Mouse (Mus musculus): ENCODE data around the gene Xpr1.
A peak's percentile ranks its signal among the peaks of the same experiment; 100 is the strongest.

Gene Xpr1

DNA sequence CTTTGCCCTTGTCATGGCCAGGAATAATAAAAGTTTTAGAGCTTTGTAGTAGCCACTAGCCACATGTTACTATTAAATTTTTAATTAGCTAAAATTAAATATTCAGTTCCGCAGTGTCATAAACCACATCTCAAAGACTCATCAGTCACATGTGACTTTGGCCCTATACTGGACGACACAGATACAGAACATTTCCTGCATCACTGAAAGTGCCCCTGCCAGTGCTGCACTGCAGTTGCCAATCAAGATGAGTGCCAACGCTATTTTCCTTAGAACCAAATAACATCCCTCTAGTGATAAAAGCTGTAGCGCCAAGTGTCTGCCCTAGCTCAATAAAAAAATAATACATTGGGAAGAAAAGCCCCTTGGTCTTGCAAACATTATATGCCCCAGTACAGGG lies 17.2 kb downstream of the Xpr1 start:
- no peak for DNase-seq

DNA sequence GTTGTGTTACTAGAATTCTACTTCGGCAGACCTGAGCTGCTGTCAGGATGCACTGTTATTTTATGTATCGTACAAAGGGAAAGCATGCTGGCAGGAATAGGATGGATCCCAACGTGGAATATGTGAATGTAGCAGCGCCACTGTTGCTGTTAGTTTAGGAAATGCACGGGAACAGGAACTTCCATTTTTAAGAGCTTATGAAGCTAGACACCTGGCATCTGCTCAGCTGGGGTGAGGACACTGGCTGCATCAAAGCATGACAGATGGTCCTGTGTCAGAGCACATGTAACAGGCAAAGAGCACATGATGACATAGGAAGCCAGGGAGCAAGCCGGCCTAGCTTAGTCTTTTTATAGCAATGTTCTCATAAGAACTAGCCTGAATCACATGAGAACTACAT lies 22.4 kb downstream of the Xpr1 start:
- peak; percentile 42 to 48 for DNase-seq

DNA sequence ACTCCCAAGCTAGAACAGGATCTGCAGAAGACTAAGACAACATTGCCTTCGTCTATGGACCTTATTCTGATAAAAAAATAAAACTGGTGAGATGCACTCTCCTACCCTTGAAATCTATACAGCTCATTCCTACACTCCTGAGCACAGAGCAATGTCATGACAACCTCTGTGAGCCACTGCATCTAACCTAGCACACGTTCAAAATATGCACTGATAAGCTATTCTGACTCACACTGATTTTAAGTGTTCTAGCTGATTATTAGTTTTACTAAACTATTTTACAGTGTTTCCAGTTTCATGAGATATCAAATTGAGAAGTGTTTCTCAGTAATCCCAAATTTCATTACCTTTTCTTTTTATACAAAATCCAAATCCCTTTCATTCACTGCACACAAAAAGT lies 23.2 kb downstream of the Xpr1 start:
- DNase-seq, result no peak

DNA sequence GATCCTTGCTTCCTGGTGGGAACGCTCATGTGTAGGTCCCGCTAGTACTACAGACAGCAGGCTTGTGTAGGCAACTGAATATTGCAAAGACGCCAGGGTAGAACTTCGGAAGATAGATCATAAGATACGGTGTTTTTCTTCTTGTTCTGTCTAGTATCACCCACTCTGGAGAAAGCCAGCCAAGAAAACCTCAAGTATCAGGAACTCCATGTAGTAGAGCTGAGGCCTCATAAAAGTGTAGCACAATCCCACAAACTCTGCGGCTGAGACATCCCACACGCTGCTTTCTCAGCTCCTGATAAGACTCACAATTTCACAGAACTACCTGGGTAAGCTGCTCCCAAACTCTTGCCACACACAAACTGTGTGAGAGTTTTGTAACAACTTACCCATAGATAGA lies 24.4 kb downstream of the Xpr1 start:
- DNase-seq, result no peak

DNA sequence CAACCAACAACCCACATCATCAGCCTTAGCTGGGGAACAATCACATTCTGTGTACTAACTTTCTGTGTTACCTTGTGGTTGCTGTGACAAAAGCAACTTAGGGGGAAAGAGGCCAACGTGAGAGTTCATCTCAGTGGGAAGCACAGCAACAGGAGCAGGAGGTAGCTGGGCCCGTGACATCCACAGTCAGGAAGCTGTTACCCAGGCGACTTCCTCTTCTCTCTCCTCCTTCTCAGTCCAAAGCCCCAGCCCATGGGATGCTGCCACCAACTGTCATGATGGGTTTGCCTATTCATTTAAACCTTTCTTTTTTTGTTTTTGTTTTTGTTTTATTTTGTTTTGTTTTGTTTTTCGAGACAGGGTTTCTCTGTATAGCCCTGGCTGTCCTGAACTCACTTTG lies 25.7 kb downstream of the Xpr1 start:
- DNase-seq, result no peak

DNA sequence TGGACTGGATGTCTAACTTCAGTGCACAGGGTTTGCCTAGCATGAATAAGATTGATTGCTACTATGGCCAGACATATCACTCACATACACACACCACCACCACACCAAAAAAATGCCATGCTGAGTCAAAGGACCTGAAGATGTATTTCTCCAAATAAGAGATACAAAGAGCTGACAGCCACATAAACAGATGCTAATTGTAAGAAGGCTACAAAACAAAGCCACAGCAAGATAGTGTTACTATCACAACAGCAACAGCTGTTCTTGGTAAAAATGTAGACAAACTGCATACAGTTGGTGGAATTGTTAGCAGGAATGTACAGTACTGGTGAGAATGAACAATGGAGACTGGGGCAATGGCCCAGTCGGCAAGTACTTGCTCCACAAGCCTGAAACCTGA lies 28.8 kb downstream of the Xpr1 start:
- DNase-seq, result no peak

DNA sequence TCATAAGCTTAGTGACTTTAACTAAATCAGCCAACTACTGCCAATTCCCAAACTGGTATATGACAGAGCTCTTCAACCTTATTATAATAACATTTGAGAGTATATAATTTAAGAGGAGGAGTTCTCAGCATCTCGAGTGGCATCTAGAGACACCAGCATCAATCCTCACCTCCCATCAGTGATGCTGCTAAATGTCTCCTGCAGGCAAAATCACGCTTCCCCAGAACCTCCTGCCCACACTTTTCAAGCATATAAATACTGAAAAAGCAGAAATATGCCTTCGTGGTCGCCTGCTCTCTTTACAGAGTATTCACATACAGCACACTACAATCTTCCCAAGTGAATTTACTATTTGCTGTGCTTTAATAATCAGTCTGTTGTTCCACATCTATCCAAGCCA lies 30.7 kb downstream of the Xpr1 start:
- DNase-seq, result no peak

DNA sequence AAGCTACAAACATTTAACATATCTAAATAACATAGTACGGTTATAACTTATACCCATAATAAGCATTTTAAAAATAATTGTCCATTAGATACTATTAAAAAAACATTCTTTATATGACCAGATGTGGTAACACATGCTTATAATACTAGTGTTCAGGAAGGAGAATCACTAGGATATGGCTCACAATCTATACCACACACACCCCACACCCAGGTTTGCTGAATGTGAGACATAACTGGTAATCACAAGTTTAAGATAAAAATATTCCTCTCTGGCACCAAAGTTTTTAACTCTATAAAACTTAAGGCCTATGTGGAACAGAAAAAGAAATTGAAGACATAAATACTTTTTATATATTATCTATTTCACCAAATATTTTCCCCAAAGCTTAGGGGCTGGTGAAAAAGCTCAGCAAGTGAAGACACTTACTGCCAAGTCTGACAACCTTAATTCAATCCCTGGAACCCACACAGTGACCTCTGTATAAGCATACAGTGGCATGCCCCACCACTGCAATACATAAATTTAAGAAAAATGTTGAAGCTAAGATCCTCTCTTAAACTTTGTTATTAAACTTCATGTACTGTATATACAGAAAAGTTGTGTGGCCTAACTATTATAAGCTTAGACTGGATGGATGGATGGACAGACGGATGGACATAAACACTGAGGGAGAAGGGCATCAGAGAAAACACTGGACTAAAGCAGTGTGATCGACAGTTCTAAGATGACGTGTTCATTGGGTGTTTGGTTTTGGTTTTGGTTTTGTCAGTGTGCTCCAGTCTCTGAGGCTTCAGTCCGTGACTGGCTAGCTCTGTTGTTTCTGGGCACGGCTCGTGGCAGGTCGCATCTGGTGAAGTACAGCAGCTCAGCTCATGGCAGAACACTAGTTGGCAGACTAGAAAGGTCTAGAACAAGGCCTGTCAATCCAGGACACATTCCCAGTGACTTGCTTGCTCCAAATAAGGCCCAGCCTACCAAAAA lies 33.6 kb downstream of the Xpr1 start:
- DNase-seq, result no peak

DNA sequence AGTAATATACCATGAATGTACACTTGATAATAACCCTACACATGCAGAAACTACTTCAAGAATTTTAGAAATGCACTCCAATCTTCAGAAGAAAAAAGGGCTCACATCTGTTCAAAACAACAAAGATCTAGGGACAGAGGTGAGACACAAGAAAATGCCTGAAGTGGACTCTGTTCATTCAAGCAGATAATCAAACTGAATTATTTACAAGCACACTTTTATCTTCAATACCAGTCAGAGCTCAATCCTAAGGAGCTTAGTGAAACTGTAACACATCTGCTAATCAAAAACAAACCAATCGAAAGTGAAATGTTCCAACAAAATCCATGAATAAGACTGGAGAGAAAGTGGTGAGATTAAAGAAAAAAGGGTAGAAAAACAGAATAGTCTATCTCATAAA lies 35.3 kb downstream of the Xpr1 start:
- DNase-seq, result no peak

DNA sequence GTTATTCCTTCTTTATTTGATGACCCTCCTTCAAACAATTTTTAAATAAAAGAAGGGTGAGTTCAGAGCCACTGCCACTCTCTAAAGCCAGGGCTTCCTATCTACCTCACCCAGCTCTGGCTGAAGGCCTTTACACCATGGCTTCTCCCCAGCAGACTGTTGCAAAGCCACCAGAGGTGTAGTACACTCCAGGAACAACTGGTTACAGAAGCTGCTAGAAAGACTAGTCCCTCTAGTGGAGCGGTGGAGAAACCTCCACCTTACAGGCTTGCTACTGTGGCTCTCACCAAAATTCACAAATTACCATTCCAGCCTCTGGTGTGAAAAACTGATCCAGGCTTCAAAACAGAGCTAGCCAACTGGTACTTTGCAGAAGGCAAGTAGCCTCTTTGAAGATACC lies 37.9 kb downstream of the Xpr1 start:
- no peak for DNase-seq

DNA sequence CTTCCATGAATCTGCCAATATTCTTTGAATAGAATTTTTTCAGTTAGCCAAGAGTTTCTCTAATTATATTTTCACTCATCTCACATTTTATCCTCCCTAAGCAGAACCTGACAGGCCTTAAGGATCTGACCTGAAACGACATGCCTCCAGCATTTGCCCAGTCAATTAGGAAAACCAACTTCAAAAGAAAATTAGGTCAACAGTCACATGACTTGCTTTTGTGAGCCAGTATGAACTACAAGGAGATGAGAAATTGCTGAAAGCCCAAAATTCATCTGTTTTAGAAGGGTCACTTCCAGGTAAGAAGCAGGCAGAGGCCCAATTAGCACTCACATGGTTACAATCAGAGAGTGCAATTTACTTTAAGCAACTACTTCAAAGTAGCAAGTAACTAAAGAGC lies 44.4 kb downstream of the Xpr1 start:
- DNase-seq, result no peak

DNA sequence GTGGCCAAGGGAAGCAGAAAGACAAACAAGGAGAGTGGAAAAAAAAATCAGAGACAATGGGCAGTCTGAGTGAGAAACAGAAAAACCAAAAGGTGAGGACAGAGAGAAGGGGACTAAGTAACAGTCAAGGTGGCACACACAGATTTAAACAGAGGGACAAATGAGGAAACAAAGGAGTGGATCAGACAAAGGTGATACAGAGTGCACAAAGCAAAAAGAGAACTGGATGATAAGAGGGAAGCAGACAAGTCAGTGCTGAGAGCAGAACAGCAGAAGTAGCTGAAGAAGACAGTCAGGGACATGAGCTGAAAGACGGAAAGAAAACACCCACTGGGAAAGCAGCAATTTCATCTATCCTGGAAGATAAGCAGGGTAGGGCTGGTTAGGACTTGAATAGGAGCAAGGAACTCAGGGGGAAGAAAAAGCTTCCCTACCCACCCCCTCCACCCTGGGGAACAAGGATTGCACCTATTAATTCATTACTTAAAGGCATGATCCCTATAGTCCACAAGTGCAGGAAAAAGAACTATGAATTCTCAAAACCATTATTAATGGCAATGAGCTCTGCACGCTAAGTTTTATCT lies 47.0 kb downstream of the Xpr1 start:
- no peak for DNase-seq

DNA sequence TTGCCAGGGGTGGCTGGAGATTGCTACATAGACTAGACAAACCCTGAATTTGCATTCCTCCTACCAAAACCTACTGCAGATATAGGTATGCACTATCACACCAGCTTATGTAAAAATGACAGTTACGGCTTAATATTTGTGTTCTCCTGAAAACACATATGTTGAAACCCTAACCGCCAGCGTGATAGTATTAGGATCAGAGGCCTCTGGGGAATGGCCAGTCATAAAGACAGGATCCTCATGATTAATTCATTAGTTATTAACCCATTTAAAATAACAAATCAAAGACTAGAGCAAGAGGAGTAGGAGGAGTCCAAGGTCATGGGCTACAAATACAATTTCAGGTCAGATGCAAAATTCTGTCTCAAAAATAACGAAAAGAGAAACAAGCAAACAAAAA lies 50.8 kb downstream of the Xpr1 start:
- DNase-seq, result no peak

DNA sequence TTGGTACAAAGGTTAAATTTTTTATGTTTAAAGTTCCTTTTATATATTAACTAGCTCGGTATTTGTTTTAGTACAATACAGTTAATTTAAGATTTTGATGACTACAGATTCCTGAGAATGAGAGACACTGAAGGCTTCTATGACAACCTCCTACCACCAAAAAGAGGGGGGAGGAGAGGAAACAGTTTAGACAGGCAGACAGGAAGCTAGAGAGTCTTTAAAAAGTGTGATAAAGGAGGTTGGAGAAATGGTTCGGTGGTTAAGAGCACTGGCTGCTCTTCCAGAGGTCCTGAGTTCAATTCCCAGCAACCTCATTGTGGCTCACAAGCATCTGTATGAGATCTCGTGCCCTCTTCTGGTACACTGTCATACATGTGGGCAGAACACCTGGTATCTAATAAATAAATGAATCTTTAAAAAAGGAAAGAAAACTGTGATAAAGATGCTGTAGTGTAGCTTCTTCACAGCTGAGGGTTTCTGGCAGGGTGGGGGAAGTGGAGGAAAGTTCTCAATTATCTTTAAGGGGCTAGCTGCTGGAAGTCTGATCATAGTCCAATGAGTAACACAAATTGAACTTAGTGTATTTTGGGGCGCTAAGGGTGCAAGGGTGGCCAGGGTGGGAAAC lies 55.6 kb downstream of the Xpr1 start:
- no peak for DNase-seq

DNA sequence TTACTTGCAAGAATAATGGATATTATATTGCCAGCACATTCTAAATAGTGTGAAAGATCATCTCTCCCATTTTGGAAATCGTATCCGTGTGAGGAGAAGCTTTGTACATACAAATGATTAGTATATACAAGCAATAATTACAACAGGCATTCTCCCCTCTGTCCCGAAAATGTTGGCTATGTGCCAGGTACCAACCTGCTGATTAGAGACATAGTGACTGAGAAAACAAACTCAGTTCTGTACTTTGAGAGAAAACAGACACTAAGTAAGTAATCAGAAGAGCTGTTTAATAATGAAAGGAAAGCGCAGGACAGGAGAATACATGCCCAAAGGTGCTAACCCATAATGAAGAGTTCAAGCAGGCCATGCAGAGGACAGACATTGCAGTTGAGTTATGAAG lies 64.1 kb downstream of the Xpr1 start:
- peak in 1 of 2 experiments; percentile 41 for DNase-seq

DNA sequence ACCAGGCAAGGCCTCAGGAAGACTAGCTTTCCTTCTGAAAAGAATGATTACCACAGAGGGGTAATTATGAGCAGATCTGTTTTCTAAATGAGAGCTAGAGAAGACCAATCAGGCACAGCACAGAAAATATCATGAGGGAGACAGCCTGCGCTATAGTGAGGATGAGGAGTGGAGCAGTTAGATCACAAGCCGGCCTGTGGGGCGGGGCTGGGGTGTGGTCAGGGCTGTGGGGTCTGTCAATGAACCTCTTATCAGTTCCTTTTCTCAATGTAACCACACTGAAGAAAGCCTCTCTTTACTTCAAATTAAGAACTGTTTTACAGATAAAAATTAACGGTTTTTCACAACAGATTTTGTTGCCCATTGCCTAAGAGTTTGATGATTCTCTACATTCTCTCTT lies 65.7 kb downstream of the Xpr1 start:
- no peak for DNase-seq

DNA sequence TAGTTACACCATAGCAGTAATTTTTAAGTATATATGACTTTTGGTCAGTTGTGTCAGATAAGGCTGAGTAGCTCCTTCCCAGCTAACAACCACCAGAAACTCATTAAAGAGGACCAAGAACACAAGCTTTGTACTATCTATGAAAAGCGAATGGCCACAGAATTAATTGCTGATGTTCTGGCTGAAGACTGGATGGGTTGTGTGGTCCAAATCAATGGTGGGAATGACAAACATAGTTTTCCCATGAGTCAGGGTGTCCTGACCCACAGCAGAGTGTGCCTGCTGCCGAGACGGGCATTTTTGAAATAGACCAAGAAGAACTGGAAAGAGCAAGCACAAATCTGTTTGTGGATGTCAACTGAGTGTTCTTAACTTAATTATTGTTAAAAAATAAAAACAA lies 68.7 kb downstream of the Xpr1 start:
- DNase-seq, result no peak

DNA sequence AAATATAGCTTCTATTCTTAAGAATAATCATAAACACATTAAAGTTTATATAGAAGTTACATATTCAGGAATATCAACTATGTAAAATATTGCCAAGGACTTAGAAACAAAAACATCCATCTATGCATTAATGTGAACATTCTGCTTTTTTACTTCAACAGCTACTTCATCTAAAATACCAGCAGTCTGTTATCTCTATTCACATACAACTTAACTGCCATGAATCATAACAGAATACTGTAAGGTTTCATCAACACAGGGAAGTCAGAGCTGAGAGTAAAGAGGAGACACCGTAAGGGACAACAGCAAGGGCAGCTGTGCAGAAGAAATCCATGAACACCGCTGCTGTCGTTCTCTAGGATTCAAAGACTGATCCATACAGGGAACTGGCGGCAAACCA lies 69.9 kb downstream of the Xpr1 start:
- DNase-seq, result no peak

DNA sequence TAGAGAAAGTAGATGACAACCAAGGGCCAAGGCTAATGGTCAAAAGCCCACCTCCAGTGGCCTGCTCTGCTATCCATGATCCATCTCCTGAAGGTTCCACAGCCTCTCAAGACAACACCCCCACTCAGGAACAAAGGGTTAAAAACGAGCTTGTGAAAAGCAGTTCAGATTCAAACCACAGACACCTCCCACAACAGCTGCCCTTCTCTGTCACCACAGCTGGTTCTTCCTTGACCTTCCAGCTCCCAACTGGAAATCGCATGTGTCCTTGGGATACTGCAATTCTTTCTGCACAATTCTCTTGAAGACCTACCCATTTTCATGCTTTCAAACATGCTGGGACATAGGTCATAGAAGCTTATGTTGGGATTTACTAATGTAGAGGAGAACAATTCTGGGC lies 73.2 kb downstream of the Xpr1 start:
- no peak for DNase-seq

DNA sequence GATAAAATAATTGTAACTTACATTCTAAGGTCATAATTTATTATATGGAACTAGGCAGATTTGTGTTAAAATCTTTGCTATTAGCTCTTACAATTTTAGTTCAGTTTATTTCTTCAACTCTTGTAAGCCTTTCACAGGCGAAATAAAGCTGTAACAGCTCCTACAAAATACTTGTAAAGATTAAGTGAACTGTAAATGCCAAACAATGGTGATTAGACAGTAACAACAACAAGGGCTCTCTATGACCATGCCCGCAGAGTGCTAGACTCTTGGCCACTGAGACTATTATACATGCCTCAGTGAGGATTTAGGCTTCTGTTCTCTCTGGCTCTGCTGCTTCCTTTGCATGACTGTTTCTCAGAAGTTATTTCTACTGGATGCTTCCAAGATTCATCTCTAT lies 77.6 kb downstream of the Xpr1 start:
- no peak for DNase-seq

DNA sequence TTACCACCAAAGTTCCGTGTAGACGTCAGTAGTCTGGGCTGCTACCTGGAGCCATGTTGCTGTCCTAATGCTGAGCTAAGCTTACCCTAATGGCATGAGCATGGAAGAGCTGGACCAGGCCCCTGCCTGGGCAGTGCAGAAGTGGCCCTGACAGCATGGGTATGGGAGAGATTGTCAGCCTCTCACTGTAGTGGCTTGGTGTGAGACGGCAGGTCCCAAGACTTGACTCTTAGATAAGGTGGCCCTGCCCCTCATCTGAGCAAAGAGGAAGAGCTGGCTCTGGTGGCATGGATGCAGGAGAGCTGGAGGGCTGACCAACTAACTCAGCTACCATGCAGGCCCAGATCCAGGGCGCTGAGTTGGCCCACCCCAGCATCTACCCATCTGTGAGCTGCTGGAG lies 79.9 kb downstream of the Xpr1 start:
- DNase-seq, result no peak

DNA sequence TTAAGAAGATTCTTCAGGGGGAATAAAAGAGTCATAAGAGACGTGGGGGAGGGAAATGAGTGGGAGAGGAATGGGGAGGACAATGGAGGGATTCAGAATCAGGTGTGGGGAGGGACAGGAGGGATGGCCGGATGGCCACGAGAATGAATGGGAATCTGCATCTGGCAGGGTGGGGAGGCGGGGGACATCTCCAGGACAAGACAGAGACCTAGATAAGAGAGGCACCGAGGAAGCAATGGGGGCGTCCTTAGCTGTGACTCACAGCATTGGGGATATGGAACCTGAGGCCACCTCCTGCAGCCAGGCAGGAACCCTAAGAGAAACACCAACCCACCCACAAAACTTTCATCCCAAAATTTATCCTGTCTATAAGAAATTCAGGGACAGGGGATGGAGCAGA lies 81.3 kb downstream of the Xpr1 start:
- DNase-seq, result no peak

DNA sequence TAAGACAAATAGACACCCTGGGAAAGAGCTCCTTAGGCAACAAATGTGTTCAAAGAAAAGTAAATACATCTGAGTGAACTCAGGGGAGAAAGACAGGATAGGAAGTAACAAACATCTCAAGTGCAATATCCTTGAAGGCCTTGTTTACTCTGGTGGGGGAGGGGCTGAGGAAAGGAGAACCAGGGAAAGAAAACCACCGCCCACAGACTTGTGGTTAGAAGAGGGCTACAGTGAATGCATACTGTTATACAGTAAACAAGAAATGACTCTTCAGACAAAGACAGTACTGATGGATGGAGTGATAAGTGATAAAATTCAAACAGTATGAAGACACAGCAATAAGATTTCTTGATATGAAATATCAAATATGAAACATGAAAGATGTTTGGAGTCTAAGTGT lies 95.0 kb downstream of the Xpr1 start:
- no peak for DNase-seq
